Mouse (Mus musculus): ENCODE results near the gene Slc38a6.
A peak's percentile ranks its signal among the peaks of the same experiment; 100 is the strongest.

The Slc38a6 gene

GRCm38 (mm10) chr12:73286287-73287092 is at the start of gene Slc38a6, which contains the start of gene Trmt5:
TSS of gene Slc38a6 (plus strand) at chr12:73286779.
TSS of gene Trmt5 (minus strand) at chr12:73286710.
- DNase-seq (ENCODE audit: extremely low read depth, low read depth): peak; percentile 86

DNA sequence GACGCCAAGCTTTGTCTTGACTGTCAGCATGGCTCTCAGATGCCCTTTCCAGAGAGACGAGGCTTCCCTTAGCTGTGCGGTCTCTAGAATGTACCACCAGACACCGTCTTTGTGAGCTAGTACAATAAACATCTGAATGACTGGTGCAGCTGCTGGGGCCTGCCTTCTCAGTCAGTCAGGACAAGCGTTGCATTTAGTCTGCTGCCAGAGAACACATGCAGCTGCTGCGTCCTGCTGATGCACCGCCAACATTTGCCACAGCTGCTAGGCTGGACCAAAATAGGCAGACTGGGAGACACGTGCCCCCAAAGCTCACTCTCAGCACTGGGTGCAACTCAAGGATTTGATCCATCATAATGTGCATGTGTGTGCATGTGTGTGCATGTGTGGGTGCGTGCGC is 44.6 kb upstream of the Slc38a6 start:
- DNase-seq (ENCODE audit: extremely low read depth, low read depth): no peak

- no peak for DNase-seq (ENCODE audit: extremely low read depth, low read depth)
These were observed 40.9 kb upstream of the Slc38a6 start for GRCm38 (mm10) chr12:73245687-73246086.

GRCm38 (mm10) chr12:73255006-73255405 is 31.6 kb upstream of the Slc38a6 start:
- no peak for DNase-seq (ENCODE audit: extremely low read depth, low read depth)

DNA sequence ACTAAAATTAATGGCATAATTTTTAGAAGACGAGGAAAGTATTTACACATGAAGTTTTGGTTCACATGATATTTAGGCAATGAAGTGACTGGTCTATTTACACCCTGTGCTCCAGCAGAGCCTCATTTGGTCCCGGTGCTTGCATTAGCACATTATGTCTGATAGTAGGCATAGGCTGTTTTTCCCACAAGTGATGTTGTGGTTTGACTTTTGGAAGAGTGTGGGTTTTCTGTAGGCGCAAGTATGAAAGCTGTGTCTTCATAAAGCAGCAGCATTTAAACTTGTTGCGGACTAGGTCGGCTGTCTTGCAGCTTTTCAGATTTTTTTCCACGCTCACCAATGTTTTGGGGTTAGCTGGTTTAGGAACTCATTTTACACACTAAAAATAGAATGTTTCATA is 27.3 kb upstream of the Slc38a6 start:
- DNase-seq (ENCODE audit: extremely low read depth, low read depth): no peak

GRCm38 (mm10) chr12:73260339-73260738 is 26.2 kb upstream of the Slc38a6 start:
- no peak for DNase-seq (ENCODE audit: extremely low read depth, low read depth)

DNA sequence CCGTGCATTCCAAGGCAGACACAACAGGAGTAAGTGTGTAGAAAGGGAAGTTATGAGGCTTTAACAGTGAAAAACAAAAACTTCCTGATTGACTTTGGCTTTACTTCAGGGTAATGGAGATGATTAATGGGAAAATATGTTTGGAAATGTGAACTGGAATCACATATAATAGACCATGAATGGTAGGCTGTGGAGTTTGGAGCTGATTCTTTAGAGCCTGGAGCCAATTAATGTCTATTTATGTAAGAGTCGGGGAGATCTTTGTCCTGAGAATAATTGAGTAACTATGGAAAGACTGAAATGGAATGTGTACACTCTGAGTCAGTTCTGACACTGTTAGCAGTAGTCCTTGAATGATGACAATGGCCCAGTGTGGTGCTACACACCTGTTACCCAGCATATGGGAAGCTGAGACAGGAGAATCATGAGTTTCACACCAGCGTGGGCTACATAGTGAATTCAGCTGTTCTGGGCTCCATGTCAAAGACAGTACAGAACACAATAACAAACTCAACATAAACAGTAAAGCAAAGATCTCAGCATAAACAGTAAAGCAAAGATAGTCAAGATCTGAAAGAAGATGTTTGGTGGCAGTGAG is 21.1 kb upstream of the Slc38a6 start:
- no peak for DNase-seq (ENCODE audit: extremely low read depth, low read depth)

DNA sequence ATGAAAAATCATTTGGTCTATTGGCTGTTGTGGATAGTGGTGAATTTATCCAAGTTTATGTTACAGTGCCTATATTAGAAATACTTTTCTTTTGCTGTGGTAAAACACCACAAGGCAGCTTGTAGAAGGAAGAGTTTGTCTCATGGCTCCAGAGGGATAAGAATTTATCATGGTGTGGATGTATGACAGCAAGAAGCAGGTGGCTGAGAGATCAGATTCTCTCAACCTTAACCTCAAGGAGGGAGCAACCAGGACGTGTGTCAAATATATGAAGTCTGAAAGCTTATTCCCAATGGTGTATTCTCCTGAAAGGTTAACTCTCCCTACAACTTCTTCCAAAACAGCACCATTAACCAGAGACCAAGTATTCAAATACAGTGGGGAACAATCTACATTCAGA is 20.0 kb upstream of the Slc38a6 start:
- DNase-seq (ENCODE audit: extremely low read depth, low read depth): no peak

GRCm38 (mm10) chr12:73268497-73268896 is 18.1 kb upstream of the Slc38a6 start:
- no peak for DNase-seq (ENCODE audit: extremely low read depth, low read depth)

DNA sequence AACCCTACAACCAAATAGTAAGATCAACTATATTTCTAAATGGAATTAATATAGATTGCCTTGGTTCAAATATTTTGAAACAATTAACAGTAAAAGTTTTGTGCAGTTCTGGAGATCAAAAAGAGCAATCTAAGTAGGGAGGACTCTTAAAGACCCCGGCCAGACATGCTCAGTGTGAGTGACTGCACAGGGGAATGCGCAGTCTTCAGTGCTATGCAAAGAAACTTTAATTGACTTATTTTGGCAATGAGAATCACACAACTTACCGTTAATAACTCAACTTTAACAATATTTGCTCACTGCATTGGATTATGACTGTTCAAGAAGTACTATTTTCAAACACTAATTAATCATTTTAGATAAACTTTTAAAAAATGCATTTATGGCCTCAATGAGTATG is 17.0 kb upstream of the Slc38a6 start:
- no peak for DNase-seq (ENCODE audit: extremely low read depth, low read depth)

GRCm38 (mm10) chr12:73269933-73270332 is 16.6 kb upstream of the Slc38a6 start:
- no peak for DNase-seq (ENCODE audit: extremely low read depth, low read depth)

DNA sequence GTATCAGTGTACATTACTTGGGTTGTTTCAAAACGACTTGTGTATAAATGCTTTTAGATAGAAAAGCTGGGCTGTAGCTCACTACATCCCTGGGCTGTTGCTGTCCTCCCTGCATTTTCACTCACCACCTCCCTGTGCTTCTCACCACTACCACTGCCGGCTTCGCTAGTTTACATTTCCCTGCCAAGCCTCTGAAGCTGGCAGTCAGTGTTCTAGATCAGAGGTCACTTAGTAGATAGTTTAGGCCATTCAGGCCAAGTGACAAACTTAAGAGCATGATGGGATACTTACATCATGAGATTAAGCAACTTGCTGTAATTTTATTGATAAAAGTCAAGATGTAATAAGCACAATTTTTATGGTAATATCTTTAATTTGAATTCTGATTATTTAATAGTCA is 11.7 kb upstream of the Slc38a6 start:
- DNase-seq (ENCODE audit: extremely low read depth, low read depth): no peak

- peak; percentile 31 for DNase-seq (ENCODE audit: extremely low read depth, low read depth)
These were observed 1.0 kb downstream of the Slc38a6 start for GRCm38 (mm10) chr12:73287609-73288008.

GRCm38 (mm10) chr12:73288626-73289025 is 2.0 kb downstream of the Slc38a6 start:
- no peak for DNase-seq (ENCODE audit: extremely low read depth, low read depth)

DNA sequence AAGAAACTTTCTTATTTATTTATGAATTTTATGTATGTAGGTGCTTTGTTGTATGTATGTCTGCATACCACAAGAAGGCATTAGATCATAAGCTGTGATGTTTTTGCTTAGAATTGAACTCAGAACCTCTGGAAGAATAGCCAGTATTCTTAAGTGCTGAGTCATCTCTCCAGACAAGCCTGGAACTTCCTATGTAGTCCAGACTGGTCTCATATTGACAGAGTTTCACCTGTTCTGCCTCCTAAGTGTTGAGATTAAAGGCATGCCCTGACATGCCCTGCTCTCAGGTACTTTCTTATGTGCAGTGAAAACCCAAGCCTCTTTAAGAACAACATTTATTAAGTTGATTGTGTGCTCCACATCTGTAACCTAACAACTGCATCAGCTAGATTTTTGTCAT is 8.3 kb downstream of the Slc38a6 start:
- DNase-seq (ENCODE audit: extremely low read depth, low read depth): no peak

GRCm38 (mm10) chr12:73295505-73296140 is 9.0 kb downstream of the Slc38a6 start:
- DNase-seq (ENCODE audit: extremely low read depth, low read depth): no peak

DNA sequence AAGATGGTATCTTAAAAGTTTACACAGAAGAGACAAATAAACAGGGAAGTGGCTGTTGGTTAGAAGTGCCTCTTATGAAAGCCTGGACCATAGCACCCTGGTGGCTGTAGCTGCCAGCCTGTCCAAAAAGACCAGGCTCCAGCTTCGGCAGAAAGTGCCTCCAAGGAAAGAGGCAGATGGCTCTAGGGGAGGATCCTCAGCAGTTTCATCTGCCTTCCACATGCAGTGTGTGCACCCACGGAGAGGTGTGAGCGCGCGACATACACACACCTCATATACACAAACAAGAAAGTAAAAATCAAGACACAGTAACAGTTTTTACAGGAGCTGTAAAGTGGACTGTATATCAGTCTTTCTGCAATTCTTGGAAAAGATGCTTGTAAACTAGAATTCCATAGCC is 12.0 kb downstream of the Slc38a6 start:
- no peak for DNase-seq (ENCODE audit: extremely low read depth, low read depth)

- DNase-seq (ENCODE audit: extremely low read depth, low read depth): no peak
These were observed 14.0 kb downstream of the Slc38a6 start for GRCm38 (mm10) chr12:73300531-73300930.

GRCm38 (mm10) chr12:73304636-73305035 is 18.1 kb downstream of the Slc38a6 start:
- DNase-seq (ENCODE audit: extremely low read depth, low read depth): no peak

- DNase-seq (ENCODE audit: extremely low read depth, low read depth): no peak
These were observed 21.2 kb downstream of the Slc38a6 start for GRCm38 (mm10) chr12:73307750-73308149.

DNA sequence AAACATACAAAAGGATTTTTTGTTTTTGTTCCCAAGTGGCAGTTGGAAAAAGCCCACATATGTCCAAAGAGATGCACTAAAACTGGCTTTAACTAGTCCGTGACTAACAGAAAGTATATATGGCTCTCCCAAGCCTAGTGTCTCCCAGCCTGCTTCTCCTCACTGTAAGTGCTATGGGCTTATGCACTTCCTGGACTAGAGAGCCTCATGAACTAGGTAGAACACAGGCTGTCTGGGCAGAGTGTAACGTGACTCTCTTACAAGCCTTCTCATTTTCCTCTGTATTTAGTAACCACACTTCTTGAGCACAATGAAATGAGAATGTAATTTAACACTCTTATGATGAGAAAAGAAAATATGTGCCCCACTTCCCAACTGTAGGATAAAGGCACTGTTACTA is 22.1 kb downstream of the Slc38a6 start:
- DNase-seq (ENCODE audit: extremely low read depth, low read depth): no peak
